Mouse (Mus musculus) CD4-positive, CD25-positive, alpha-beta regulatory T cell, adult 4 months (primary cell): ENCODE data around the gene Rapgef6. TPM values are rescaled to one million over a fixed set of nuclear protein-coding genes. Genes with fewer than 3 reads are reported as not detected.

ENCODE experiments used
- ATAC-seq: one replicate; pipeline ENCODE4 v1.8.0; 2017
- polyA plus RNA-seq, 2 experiments: library from polyadenylated mRNA; unstranded; fragments of 100-300 nt; shearing (Covaris generic); gene quantifications; one replicate each; pipeline ENCODE4 v1.2.1; 2017

Rapgef6 gene
- polyA plus RNA-seq, 2 experiments from 2014 or later, result 258 to 274 TPM

DNA sequence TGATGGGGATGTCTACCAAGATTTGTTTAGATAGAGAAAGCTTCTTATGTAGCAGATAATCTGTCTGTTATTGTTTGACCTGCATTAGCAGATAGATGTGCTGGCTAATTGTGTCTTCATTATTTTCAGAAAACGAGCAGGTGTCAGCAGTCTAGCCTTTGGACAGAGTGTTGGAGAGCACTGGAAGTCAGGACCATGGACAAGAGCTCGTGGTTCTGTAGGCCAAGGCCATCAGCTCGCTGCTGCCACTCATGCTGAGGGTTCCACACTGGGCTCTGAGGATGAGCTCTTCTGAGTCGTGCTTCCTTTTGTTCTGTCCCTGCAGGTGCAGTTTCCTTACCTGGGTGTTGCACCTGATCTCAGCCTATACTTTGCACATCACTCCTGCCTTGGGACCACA is 173.3 kb downstream of the Rapgef6 start:
- ATAC-seq, result no peak

DNA sequence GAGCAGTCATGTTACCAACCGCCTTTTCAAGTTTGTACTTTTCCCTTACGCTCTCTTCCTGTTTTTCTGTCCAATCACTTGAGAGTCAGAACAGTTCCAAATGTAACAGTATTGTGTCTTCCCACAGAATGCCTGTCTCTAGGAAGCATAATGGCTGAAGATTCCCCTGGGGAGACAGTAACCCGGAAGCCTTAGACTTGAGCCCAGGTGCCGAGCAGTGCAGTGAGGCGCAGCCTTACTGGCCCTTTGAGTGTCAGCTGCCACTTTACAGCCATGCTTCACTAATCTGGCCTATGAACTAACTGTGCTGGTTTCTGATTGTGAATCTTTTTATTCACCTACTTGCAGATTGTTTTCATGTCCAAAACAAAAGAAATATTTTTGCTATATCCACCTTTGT is 175.0 kb downstream of the Rapgef6 start:
- ATAC-seq, result no peak

DNA sequence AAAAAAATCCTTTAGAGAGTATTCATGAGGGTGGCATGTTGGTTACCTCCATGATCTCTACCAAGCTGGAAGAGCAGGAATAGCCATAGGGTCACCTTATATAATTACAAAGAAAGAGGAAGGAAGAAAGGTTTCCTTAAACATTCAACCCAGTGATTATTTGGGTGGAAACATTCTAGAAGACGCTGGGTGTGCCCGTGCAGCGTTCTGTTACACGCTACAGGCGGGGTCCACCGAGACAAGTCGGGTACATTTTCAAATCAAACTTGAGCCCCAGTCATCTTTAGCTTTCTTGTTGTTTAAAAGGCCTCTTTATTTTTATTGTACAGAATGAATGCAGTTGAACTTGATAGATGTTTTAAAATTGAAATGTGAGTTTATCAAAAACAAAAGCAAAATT is 176.0 kb downstream of the Rapgef6 start:
- ATAC-seq, result no peak

DNA sequence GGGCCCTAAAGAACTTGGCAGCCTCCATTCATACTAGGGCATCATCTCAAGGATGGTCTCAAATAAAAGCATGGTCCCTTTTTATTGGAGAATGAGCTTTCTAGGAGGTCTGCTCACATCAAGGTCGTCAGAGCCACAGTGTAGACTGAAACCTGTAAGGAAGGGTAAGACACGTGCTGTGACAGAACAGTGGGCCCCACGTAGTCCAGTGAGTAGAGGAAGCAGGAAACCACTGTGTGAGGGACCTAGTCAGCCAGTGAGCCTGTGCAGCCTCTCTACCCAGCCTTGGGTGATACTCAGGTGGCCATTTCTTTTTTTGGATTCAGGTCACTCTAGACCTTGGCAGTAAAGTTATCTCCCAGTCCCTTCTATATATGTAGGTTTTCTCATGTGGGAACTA is 177.3 kb downstream of the Rapgef6 start:
- ATAC-seq, result peak; percentile 71

DNA sequence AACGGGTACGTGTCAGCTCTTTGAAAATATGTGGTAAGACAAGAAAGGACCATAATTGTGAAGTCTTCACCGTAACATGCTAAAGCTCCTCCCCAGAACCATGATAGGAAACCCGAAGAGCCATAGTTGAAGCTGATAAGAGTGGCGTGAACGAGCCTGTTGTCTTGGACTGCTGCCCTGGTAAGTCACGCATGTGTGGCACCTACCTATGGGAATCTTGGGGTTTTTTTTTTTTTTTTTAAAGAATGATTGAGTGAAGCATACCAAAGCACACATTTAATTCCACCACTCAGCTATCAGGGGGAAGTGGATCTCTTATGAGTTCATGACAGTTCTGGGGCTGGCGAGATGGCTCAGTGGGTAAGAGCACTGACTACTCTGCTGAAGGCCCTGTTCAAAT is 179.2 kb downstream of the Rapgef6 start:
- no peak for ATAC-seq

DNA sequence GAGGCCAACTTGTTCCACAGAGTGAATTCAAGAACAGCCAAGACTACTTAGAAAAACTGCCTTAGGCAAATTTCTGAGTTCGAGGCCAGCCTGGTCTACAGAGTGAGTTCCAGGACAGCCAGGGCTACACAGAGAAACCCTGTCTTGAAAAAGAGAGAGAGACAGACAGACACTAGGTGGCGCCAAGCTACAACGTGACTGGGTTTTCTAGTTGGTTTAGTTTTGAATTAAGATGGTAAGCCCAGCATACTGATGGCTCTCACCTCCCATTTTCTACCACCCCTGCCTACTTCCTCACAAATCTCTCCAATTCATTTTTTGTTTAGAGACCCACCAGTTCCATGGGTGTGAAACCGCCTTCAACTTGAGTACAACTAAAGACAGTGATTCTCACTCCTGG is 180.7 kb downstream of the Rapgef6 start:
- peak; percentile 44 for ATAC-seq

DNA sequence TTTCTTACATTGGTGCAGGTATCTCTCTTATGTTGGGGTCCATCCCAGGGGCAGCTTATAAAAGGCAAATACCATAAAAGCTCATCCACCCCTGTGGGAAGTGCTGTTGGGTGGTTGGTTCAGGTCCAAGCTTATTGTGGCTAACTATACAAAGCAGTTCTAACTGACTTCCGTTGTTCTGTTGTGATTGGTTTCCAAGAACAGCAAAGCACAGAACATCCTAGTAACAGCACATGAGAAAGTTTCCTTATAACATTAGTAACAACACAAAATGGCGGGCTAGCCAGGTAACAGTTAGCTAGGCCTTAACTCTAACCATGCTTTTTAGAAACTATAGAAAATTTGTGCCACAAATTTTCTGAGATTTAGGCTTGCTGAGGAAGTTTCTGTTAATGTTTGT is 185.5 kb downstream of the Rapgef6 start:
- ATAC-seq, result peak; percentile 62

DNA sequence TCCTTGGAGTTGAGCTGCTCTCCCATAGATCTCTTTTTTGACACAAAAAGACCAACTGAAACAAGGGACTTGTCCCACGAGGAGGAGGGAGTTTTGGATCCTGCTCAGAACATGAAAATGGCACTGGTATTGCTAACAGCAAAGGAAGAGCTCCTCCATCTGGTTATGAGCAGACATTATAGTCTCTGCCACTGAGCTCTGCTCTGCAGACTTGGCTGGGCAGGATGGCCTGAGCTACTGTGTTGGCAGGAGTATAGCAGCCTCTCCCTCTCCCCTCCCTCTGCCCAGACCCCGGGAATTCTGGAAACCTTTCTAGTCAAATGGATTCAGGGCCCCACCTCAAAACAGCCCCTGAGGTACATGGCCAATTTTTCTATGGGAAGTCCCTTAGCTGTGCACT is 187.0 kb downstream of the Rapgef6 start:
- no peak for ATAC-seq

DNA sequence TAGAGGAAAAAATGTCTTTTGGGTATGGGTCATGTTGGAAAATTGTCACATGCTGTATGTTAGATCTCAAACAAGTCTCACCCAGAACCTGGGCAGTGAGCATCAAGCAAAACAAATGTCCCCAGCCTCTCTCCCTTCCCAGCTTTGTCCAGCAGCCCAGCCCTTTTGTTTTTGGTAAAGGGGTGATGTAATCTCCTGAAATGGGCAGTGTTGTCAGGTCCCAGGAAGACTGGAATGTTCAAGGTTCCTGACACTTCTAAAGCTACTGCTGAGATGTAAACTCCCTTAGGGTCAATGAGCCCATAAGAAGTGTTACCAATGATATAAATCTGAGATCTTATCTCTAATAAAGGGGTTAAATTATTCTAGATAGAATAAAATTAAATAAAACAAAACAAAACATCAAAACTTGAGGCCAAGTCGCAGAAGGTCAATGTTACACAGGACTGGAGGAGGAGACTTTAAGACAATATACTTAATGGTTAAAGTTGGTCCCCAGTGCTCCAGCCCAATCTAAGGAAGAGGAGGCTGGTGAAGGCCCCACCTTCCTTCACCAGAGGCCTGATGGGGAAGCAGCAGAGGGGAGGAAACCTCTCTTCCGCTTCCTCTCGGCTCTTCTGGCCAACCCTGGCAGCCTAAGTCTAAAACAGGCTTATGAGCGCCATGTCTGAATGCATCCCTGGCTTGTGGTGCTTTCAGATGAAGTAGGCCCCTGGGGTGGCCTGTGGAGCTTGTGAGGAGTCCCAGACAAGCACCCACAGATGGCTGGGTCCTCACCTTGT is 188.1 kb downstream of the Rapgef6 start:
- ATAC-seq, result peak; percentile 4

DNA sequence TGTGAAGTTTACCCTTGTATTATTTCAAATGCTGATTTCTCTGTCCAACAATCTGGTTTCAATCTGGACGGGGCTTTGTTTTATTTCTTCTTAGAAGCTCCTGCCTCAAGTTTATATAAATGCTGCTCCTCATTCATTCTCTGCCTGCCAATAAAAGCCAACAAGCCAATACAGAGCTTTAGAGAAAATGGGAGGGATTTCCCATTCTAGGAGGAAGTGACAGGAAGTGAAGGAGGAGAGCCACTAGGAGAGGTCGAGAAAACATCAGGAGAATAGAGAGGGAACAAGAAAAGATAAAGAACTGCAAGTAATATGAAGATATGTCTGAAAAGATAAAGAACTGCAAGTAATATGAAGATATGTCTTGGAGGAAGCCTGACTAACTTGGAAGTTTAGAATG is 190.2 kb downstream of the Rapgef6 start:
- no peak for ATAC-seq

DNA sequence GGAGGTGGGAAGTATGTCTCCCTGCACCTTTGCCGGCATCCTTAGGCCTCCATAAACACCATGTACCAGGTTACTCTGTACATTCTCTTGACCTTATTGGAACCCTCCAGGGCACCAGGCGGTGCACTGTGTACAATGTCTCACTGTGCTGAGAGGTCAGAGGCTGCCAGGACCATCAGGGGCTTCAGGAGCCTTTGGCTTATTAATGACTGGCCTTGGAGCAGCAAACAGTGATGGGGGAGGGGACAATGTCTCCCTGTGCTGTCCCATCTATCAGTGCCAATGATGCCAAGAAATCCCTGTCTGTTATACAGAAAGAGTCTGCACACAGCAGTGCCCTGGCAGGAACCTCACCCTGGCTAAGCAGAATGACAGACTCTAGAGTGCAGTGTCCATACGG is 195.2 kb downstream of the Rapgef6 start:
- no peak for ATAC-seq

DNA sequence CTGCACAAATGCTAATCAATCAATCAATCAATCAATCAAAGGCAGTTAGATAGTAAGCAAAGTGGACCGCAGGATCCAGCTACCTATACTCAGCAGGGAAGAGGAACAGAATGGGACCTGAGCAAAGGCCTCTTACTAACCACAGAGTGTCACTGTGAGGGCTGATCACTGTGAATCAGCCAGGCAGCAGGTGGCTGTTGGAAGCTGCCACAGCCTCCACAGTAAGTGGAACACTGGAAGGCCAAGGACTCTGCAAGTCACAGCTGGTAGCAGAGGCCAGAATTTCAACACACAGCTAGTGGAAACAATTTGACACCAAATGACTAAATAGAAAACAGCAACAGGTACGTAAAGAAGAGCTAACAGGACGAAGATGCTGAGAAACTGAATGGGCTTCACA is 196.0 kb downstream of the Rapgef6 start:
- ATAC-seq, result no peak

DNA sequence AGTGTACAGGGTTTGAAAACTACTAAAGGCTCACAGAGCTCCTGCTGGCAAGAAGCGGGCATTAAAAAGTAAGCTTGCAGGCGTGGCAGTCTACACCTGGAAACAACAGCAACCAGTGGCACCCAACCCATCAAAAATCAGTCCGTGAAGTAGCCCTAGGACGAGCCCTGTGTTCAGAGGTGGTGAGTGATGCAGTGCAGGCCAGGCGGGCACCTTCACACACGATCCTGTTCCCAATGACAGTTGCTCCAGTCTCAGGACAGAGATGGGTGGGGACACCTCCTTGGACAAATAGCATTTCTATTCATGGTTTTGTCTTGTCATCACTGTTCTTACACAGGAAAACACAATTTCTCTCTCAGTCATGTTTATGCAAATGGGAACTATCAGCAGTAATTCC is 199.4 kb downstream of the Rapgef6 start:
- no peak for ATAC-seq

DNA sequence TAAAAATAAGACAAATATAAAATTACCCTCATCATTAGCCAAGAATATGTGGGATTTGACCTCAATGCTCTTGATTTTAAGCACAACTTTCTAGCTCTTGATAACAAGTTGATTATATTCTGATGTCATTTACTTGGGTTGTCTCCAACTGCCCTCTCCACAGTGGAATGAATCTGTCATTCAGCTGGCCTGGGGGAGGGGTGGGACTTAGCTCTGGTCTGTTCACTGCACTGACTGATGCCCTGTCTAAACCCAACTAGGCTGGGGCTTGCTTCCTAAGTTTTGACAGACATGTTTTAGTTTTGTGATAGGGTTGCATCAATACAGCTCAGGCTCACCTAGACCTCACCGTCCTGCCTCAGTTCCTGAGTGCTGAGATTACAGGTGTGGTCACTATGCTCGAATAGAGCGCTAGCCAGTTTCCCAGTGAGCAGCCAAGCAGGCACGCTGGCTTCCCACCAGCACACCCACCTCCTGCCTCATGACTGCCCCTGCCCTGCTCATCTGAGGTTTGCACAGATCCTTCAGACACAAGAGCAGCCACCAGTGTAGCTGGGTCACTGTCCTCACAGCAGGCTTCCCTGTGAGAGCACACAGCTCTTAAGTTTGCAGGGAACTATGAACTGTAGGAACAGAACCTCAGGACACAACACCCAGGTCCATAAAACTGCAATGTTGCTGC is 201.8 kb downstream of the Rapgef6 start:
- ATAC-seq, result no peak

DNA sequence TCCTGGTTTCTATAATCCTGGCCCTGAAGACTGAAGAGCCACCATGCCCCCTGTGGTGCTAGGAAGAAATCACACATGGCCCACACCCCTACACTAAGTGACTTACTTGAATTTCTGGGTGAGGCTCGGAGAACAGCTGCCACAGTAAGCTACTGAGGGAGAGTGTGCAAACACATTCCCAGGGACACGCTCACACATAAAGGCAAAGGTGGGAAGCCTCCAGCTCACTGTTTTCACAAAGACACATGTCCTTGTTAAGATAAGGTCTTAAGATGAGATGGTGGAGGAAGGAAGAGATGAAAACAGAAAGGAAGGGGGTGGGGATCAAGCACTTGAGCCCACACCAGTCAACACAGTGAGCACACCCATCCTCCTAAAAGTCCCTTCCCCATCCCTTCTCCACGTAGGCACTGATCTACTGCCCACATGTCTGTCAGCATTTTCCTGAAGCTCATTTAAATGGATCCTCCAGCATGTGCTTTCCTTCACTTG is 204.0 kb downstream of the Rapgef6 start:
- ATAC-seq, result peak; percentile 16

DNA sequence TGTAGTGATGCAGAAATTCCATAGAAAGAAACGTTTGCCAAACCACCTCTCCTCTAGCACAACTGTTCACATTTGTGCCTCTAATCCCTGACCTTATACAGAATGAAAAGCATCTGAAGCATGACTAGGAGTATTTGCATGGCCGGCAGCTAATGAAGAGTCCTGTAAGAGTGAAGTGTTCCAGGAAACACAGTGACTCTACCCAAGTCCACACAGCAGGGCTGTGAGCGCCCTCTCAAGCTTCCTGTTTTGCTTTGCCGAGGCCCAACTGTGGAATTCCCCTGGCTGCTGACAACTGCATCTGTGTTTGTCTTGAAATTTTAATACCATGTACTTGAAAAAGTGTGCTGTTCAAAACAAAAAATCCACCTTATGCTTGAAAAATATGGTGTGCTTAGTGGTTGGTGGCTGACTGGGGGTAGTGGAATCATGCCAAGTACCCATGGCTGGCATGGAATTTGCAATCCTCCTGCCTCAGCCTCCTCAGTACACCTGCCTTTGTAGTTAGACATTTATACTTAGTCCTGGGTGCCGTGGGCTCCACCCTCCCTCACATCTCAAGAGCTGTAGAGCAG is 204.8 kb downstream of the Rapgef6 start:
- peak; percentile 88 for ATAC-seq

DNA sequence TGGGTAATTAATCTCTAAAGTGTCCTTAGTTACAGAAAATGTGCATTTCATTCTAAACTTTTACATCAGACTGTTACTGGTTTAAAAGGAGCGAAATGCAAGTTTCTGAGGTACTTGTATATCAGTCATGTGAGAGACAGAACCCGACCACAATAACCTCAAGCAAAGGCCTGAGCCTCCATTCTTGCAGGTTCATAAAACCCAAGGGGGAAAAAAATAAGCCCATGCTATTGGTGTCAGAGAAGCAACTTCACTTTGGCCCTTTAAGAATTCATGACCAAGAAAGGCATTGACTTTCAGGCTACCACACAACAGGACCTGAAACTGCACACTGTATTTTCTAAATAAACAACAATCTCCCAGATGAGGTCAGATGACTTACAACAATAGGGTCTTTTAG is 205.7 kb downstream of the Rapgef6 start:
- peak; percentile 23 for ATAC-seq

DNA sequence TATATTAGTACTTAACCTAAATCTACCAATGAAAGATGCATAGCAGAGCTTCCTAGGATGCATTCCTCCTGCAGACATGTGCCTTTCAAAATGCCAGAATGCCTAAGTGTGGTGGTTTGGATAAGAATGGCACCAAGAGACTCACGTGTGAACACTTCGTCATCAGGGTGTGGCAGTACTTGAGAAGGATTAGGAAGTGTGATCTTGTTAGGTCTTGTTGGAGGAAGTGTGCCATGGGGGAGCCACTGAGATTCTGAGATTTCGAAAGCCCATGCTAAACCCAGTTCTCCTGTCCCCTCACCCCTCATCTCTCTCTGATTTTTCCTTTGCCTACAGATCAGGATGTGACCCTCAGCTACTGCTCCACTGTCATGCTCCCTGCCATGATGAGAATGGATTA is 206.7 kb downstream of the Rapgef6 start:
- no peak for ATAC-seq

DNA sequence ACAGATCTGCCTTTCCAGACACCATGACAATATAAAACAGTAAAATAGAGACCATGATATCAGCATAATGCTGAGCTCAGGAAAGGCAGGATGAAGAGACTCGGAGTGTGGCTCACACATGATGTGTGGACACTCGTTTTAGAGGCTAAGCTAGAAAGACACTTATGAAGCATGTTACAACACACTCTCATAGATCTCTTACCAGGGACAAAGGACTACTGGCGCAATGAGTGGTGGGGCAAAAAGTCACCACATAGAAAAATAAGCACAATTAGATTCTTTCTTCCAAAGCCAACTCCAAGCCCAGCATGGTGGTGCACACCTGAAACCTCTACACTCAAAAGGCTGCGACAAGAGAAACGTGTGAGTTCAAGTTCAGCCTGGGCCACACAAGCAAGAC is 208.3 kb downstream of the Rapgef6 start:
- ATAC-seq, result no peak

DNA sequence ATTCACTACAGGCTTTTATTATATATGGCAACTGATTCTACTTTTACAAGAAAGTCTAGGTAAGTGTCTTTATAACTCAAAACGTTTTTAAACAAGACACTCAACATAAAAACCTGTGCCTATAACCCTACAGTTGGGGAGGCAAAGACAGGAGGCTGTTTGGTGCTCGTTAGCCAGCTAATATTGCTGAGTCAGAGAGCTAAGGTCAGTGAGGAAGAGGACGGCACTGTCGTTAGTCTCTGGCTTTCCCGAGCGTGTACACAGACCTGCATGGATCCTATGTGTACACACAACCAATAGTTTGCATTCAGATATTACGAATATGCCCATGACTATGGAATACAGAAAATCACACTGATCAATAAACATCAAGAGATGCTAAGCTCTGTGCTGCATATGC is 208.7 kb downstream of the Rapgef6 start:
- no peak for ATAC-seq

DNA sequence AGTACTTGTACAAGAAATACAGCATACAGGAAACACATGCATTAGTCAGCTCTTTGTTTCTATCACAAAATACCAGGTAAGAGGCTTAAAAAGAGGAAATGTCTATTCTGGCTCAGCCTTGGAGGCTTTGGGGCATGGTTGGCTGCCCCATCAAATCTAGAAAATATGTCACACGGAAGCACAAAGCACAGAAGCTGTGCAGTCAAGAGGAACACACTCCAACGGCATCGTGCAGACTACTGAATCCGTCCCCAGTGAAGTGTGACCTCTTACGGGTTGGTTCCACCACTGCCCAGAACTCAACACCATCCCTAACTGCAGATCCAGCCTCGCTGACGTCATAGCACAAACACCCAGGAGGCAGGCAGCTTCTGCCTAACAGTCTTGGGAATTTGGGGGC is 210.9 kb downstream of the Rapgef6 start:
- ATAC-seq, result peak; percentile 27

DNA sequence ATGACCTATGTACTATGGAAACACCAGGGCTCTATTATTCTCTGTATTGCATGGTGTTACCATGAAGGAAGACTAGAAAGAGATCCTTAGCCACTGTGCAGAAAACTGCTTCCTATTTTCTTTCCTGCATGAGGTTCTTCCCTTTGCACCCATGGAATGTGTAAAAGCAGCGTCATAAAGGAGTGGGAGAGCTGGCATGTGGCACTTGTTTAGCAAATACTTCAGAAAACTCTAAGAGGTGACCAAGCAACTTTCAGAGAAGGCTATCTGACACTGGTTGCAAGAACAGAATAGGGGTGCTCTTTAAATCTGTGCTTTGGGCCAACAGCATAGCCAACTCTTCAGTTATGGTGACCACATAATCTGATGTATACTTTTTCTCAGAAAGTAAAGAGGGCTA is 212.5 kb downstream of the Rapgef6 start:
- no peak for ATAC-seq

DNA sequence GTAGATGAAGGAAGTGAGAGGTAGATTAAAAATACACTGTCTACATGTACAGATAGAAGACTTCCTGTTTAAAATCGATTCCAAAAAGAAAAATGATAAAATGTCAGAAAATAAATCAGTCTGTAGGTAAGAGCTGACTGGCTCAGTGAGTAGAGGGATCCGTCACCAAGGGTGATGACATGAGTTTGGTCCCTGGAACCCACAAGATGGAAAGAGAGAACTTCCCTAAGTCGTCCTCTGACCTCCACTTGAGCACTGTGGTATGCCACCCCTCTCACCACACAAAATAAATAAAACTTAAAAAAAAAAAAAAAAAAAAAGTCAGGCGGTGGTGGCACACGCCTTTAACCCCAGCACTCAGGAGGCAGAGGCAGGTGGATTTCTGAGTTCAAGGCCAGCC is 214.3 kb downstream of the Rapgef6 start:
- no peak for ATAC-seq
